ENCODE assay signal across 13 mouse cellular contexts in the genomic region with DNA sequence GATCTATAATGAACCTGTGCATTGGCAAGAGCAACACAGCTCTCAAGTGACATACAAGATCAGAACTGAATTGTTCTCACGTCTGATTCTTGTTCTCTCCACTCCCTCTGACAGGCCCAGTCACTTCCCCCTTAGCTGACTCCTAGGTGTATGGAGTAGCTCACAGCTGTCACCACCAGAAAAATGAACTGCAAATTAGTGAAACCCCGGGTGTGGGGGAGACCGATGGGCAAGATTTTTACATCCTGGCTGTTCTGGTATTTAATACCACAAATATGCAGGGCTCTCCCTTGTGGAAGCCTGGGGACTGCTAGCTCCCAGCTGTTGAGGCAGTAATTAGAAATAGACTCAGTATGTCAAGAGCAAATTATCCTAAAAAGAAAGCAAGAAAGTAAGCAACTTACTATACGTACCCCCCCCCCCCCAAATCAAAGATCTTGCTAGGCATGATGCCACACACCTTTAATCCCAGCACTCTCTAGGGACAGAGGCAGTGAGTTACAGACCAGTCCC.
"Had no signal": no experiment of that assay in that cellular context is flagged by ENCODE, and none has a peak within 500 bp of the region (broad histone marks: within the 10 kb centered on the region; RNA-seq: fewer than 3 reads in every experiment).

No protein-coding gene starts in this region.

- ATAC-seq: midbrain, embryonic 13.5 days; midbrain, embryonic 16.5 days had no signal

- H3K27me3 ChIP-seq: liver, embryonic 13.5 days; megakaryocyte, embryonic 14.5 days; midbrain, embryonic 13.5 days had no signal

- H3K4me1 ChIP-seq: liver, embryonic 13.5 days; midbrain, embryonic 10.5 days; midbrain, embryonic 13.5 days had no signal

- H3K9ac ChIP-seq: liver, embryonic 13.5 days; midbrain, embryonic 13.5 days had no signal

- H3K9me3 ChIP-seq: liver, embryonic 13.5 days; megakaryocyte, embryonic 14.5 days; midbrain, embryonic 10.5 days; midbrain, embryonic 13.5 days had no signal

- H3K4me2 ChIP-seq: liver, embryonic 13.5 days; midbrain, embryonic 13.5 days had no signal

- DNase-seq: kidney, postnatal 14 days; layer of hippocampus, postnatal 36 days; liver, embryonic 13.5 days; lung, adult 2 months; lung, postnatal 36 days; thymus, adult 18-20 months; thymus, postnatal 14 days; thymus, postnatal 4 days had no signal

- H3K4me3 ChIP-seq: left cerebral cortex, adult 2 months; liver, embryonic 13.5 days; megakaryocyte, embryonic 14.5 days; midbrain, embryonic 10.5 days; midbrain, embryonic 13.5 days had no signal

- H3K27ac ChIP-seq: left cerebral cortex, adult 2 months; liver, embryonic 13.5 days; midbrain, embryonic 10.5 days; midbrain, embryonic 13.5 days had no signal
